Mouse (Mus musculus): ENCODE measurements around the gene Mettl27.

DNA sequence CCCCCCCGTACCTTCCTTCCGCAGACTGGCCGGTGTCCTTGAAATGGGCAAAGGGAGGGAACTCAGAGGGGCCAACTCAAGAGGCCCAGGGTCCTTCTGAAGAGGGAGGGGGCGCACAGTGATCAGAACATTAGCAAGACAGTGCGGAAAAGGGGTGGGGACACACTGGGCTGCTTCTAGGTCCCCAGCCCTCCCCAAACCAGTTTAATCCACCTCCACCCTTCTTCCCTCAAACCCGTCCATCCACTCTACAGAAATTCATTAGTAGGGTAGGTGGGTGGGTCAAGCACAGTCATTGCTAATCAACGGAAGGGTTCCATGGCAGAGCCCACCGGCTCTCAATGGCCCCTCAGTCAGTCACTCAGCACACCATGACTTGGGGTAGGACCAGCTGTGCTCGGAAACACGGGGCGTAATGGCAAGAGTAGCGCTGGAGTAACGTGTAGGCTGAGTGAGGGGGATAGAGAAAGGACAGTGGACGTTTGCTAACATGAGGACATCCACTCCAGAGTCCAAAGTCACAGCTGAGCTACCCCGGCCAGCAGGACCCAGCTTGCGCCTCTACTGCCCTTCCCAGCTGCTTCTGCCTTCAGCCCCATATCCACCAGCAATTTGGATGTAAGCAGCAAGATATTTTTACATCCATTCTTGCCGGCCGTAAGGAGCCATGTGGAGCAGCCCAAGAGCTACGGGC, 13.2 kb downstream of the Mettl27 start:
- no peak for TF ChIP-seq CTCF (IDR thresholded peaks at IDR 0.05; ENCODE audit: low read depth)
- TF ChIP-seq EP300 (IDR thresholded peaks at IDR 0.05; ENCODE audit: low read depth) = no peak

All from liver, embryonic 14.5 days (tissue).